Mouse (Mus musculus) layer of hippocampus, postnatal 14 days (tissue): ENCODE data around the gene Kat7. TPM values are rescaled to one million over a fixed set of nuclear protein-coding genes. Genes with fewer than 3 reads are reported as not detected.

Experiments
- DNase-seq, 2 experiments: peaks; one replicate each; pipeline ENCODE4 v3.0.0; 2021 to 2022; ENCODE audit warnings: low spot score in 2 of 2, mixed read lengths in 1 of 2
- total RNA-seq, 2 experiments: library from RNA; stranded (reverse); gene quantifications; 2 replicates each; pipeline ENCODE4 v1.2.3; 2021

Kat7 gene
- total RNA-seq, 2 experiments from 2014 or later, result 63.8 to 68.7 TPM

GRCm38 (mm10) chr11:95334448-95335060 lies 24.5 kb upstream of the Kat7 start:
- DNase-seq, result no peak

- DNase-seq, result no peak
Measured at GRCm38 (mm10) chr11:95333805-95334204, 23.8 kb upstream of the Kat7 start.

GRCm38 (mm10) chr11:95333209-95333608 lies 23.2 kb upstream of the Kat7 start:
- DNase-seq, result no peak

GRCm38 (mm10) chr11:95330662-95331061 lies 20.6 kb upstream of the Kat7 start:
- no peak for DNase-seq

- DNase-seq, result no peak
Measured at GRCm38 (mm10) chr11:95328629-95329028, 18.6 kb upstream of the Kat7 start.

- no peak for DNase-seq
Measured at GRCm38 (mm10) chr11:95326243-95326642, 16.2 kb upstream of the Kat7 start.

- no peak for DNase-seq
Measured at GRCm38 (mm10) chr11:95325832-95326231, 15.8 kb upstream of the Kat7 start.

GRCm38 (mm10) chr11:95324181-95324580 lies 14.1 kb upstream of the Kat7 start:
- DNase-seq, result no peak

- DNase-seq, result no peak
Measured at GRCm38 (mm10) chr11:95320010-95320409, 10.0 kb upstream of the Kat7 start.

GRCm38 (mm10) chr11:95319506-95319905 lies 9.5 kb upstream of the Kat7 start:
- no peak for DNase-seq

- DNase-seq, result no peak
Measured at GRCm38 (mm10) chr11:95318116-95318515, 8.1 kb upstream of the Kat7 start.

GRCm38 (mm10) chr11:95315215-95315955 lies 5.3 kb upstream of the Kat7 start:
- DNase-seq, result no peak

GRCm38 (mm10) chr11:95311425-95311807 lies 1.4 kb upstream of the Kat7 start:
- no peak for DNase-seq

- DNase-seq, result no peak
Measured at GRCm38 (mm10) chr11:95310648-95311424, 790 bp upstream of the Kat7 start.

- DNase-seq, result peak; percentile 95 to 99
Measured at GRCm38 (mm10) chr11:95309510-95310006, 488 bp downstream of the Kat7 start.

GRCm38 (mm10) chr11:95307526-95307925 lies 2.5 kb downstream of the Kat7 start:
- DNase-seq, result no peak

GRCm38 (mm10) chr11:95305600-95305999 lies 4.4 kb downstream of the Kat7 start:
- no peak for DNase-seq

- DNase-seq, result no peak
Measured at GRCm38 (mm10) chr11:95301772-95302171, 8.3 kb downstream of the Kat7 start.

- no peak for DNase-seq
Measured at GRCm38 (mm10) chr11:95299886-95300285, 10.2 kb downstream of the Kat7 start.

GRCm38 (mm10) chr11:95298146-95298545 lies 11.9 kb downstream of the Kat7 start:
- DNase-seq, result no peak

GRCm38 (mm10) chr11:95295736-95296135 lies 14.3 kb downstream of the Kat7 start:
- DNase-seq, result no peak
